Mouse (Mus musculus) intestine, embryonic 16.5 days (tissue): ENCODE results near the gene Sfxn2. TPM values are rescaled to one million over a fixed set of nuclear protein-coding genes. Genes with fewer than 3 reads are reported as not detected.

ENCODE experiments used
- ATAC-seq: fragments of 200-750 bp; cut with Nextera tagmentation; 2 replicates; pipeline ENCODE4 v1.8.0; 2017; ENCODE audit warnings: moderate TSS enrichment, moderate library complexity
- H3K27ac ChIP-seq: fragments of 300-500 bp; sonication (generic); 2 replicates; pipeline ENCODE4 v1.5.1; 2014; ENCODE audit warnings: mild to moderate bottlenecking, low read length
- H3K27me3 ChIP-seq: fragments of 300-500 bp; sonication (generic); replicated peaks from 2 replicates; pipeline ENCODE4 v1.6.1; 2014; ENCODE audit warnings: low read length, control low read depth, mixed read lengths; ENCODE audit not compliant: control insufficient read depth, insufficient read depth
- H3K36me3 ChIP-seq: fragments of 300-500 bp; sonication (generic); 2 replicates; pipeline ENCODE4 v1.6.1; 2014; ENCODE audit warnings: low read length, control low read depth; ENCODE audit not compliant: control insufficient read depth, insufficient read depth
- H3K4me1 ChIP-seq: fragments of 300-500 bp; sonication (generic); 2 replicates; pipeline ENCODE4 v1.6.1; 2014; ENCODE audit warnings: low read length, control low read depth, mixed read lengths; ENCODE audit not compliant: control insufficient read depth, insufficient read depth
- H3K4me2 ChIP-seq: fragments of 300-500 bp; sonication (generic); 2 replicates; pipeline ENCODE4 v1.6.1; 2014; ENCODE audit warnings: low read depth, low read length, control low read depth
- H3K4me3 ChIP-seq: fragments of 300-500 bp; sonication (generic); 2 replicates; pipeline ENCODE4 v1.5.1; 2014; ENCODE audit warnings: mild to moderate bottlenecking, low read length
- H3K9ac ChIP-seq: fragments of 300-500 bp; sonication (generic); 2 replicates; pipeline ENCODE4 v1.6.1; 2014; ENCODE audit warnings: low read depth, low read length
- H3K9me3 ChIP-seq: fragments of 300-500 bp; sonication (generic); 2 replicates; pipeline ENCODE4 v1.6.1; 2016; ENCODE audit warnings: low read length, control low read depth; ENCODE audit not compliant: control insufficient read depth
- whole genome bisulfite sequencing: fragments of 180-500 bp; shearing (Covaris S2); extraction: QIAGEN DNeasy Blood & Tissue Kit; methylation state at CpG from one replicate; pipeline ENCODE4 v1.1.7; 2014; 5-methylcytosine and 5-hydroxymethylcytosine counted together
- polyA plus RNA-seq: library from polyadenylated mRNA; unstranded; fragments of >200 nt; fragmentation: Nextera tagmentation; extraction: Ambion mirVana; gene quantifications from 2 replicates; pipeline ENCODE4 v1.2.1, GENCODE M21; 2015

Gene Sfxn2
- polyA plus RNA-seq, 1 experiment from 2014 or later = 18.1 TPM

DNA sequence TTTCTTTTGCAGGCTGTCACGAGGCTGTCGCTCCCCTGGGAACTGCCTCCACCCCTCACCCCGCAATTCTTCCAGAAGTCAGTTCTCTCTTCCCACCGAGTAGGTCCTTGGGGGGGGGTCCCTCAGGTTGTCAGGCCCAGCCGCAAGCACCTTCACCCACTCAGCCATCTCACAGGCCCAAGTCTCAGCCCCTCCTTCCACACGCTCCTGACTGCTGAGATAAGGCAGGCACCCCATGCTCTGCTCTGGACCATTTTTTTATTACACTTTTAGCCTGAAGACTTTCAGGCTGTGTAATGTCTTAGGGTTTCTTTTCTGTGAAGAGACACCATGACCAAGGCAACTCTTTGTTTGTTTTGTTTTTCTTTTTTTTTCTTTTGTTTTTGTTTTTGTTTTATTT lies 64.4 kb downstream of the Sfxn2 start:
- no peak for ATAC-seq
- Histone ChIP-seq H3K4me2 (no peak overlapping the region), H3K27me3 (no peaks in the 10 kb centered on the region), H3K4me3 (no peak overlapping the region), H3K9me3 (no peaks in the 10 kb centered on the region), H3K4me1 (peaks cover 42% of the 10 kb centered on the region), H3K9ac (no peak overlapping the region), H3K36me3 (0 out of 2 replicates have a peak, but pooled peaks cover 3% of the 10 kb centered on the region), H3K27ac (no peak overlapping the region)
- 84% methylated on average over 6 of the region's 6 CpGs for WGBS

DNA sequence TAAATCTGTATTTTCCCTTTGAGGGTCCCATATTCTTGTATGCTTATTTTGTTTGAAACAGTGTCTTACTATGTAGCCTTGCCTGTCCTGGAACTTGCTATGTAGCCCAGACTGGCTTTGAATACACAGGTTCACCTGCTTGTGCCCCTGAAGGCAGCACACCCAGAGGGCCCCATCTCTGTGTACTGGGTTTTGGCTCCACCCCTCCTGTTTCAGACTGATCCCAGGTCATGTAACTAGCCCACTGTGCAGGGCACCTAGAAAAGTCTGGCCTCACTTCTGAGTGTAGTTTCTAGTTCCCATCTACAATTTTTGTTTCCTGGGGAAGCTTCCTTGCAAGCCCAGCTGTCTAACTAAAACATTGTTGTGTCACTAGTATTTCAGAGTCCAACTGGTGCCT lies 65.9 kb downstream of the Sfxn2 start:
- ATAC-seq = no peak
- Histone ChIP-seq H3K9me3 (no peaks in the 10 kb centered on the region), H3K9ac (no peak overlapping the region), H3K36me3 (0 out of 2 replicates have a peak, but pooled peaks cover 3% of the 10 kb centered on the region), H3K4me2 (no peak overlapping the region), H3K27ac (no peak overlapping the region), H3K27me3 (no peaks in the 10 kb centered on the region), H3K4me1 (peaks cover 46% of the 10 kb centered on the region), H3K4me3 (no peak overlapping the region)

DNA sequence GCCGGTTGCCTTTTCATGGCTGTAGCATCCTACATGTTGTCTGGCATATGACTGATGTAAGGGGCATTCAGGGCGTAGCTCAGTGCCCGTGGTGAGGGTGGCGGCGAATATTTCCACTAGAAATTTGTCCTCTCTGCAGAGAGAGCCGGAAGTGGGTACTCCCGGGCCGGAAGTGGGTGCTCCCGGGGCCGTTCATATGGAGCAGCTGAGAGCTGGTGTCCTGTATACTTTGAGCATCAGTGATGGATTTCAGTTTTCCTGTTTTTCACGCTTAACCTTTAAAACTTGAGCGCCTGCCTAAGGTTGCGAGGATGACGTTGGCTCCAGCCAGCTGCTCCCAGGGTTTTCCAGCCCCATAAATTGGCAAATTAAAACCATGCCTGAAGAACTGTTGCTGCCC lies 66.3 kb downstream of the Sfxn2 start:
- WGBS = 81% methylated on average over 14 of the region's 14 CpGs
- ATAC-seq = no peak
- Histone ChIP-seq H3K36me3 (0 out of 2 replicates have a peak, but pooled peaks cover 3% of the 10 kb centered on the region), H3K4me2 (no peak overlapping the region), H3K9me3 (no peaks in the 10 kb centered on the region), H3K4me1 (peaks cover 46% of the 10 kb centered on the region), H3K27ac (no peak overlapping the region), H3K9ac (no peak overlapping the region), H3K4me3 (no peak overlapping the region), H3K27me3 (no peaks in the 10 kb centered on the region)

DNA sequence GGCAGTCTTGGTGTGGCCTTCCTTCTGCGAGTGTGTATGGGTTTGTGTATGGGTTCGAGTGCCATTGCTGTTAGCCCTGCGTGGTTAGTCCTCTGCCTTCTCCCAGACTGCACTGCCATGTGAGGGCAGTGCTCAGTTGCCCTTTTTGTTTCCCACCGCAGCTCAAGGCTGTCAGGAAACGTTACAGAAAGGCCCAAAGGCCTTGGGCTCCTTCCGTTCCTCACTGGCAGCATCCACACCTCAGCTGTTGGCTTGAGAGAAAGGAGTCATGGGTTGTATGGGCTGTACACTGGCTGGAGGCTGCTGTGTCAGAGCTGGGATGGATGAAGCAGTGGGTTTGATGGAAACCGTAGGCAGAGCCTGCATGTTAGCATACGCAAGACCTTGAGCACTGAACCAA lies 67.6 kb downstream of the Sfxn2 start:
- 0 out of 2 replicates have a peak, but pooled peaks cover 3% of the 10 kb centered on the region for H3K36me3 ChIP-seq
- H3K4me2 ChIP-seq = no peak overlapping the region
- WGBS = 82% methylated on average over 8 of the region's 8 CpGs
- H3K4me3 ChIP-seq = no peak overlapping the region
- 0 out of 2 replicates have a peak overlapping the region, but pooled peaks have one; percentile 2 for H3K9ac ChIP-seq
- no peaks in the 10 kb centered on the region for H3K27me3 ChIP-seq
- ATAC-seq = no peak
- H3K4me1 ChIP-seq = peaks cover 43% of the 10 kb centered on the region
- no peaks in the 10 kb centered on the region for H3K9me3 ChIP-seq
- H3K27ac ChIP-seq = peak overlapping the region; percentile 85; the same call in 1 of the 2 replicates

DNA sequence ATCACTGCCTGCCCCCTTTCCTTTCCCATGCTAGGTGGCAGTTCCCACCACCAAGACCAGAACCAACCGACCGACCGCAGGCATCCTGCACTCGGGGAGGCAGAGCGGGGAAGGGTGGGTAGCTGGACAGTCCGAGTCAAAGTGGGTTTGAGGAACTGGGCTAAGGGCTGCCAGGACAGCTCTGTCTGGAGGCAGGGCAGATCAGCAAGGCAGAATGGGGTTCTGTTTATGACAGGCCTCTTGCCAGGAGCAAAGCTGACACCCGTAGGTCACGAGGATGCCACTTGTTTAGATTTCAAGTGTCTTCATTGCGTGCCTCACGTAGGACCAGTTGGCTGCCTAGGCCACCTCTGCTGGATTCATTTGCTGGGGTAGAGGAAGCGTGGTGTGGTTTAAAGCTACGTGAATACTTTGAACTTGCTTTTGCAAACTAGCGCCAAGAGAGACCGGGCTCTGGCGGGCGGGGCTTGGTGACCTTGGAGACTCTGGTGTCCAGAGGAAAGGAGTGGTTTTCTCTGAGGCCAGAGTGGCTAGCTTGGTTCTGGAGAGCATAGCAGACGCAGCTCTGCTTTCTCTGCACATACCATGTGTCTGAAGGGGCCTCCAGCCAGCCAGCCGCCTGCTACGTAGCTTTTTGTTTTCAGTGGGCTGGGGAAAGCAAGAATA lies 68.4 kb downstream of the Sfxn2 start:
- peak; percentile 60 for ATAC-seq
- Histone ChIP-seq H3K27ac (peak overlapping the region; percentile 85), H3K27me3 (no peaks in the 10 kb centered on the region), H3K36me3 (0 out of 2 replicates have a peak, but pooled peaks cover 3% of the 10 kb centered on the region), H3K9me3 (no peaks in the 10 kb centered on the region), H3K4me3 (no peak overlapping the region; the same call in 1 of the 2 replicates), H3K9ac (peak overlapping the region; percentile 46), H3K4me2 (peak overlapping the region; percentile 37; the same call in 1 of the 2 replicates), H3K4me1 (peaks cover 35% of the 10 kb centered on the region)
- 31% methylated on average over 19 of the region's 19 CpGs for WGBS

DNA sequence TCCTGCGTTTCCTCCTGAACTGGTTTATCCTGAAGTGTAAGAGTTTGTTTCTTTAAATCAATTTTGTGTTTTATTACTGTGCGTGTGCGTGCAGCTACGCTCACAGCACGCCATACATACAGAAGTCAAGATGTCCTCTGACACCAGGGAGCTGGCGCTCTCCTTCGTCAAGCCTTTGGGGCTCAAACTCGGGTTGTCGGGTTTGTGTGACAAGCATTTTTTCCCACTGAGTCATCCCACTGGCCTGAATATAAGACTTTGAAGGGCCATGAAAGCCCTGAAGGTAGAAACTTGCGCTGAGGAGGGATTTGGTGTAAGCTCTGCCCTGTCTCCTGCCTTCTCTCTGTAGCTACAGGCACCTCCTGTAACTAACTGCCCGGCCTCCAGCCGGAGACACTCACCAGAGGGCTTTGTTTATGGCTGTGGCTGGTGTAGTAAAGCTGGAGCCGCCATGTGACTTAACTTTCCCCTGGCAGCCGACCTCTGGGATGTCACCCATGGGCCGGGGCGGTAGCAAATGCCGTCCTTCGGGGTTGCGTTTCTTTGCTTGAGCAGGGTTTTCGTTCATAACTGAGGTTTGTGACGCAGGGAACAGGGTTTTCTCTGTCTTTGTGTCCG lies 69.1 kb downstream of the Sfxn2 start:
- peak overlapping the region; percentile 46 for H3K9ac ChIP-seq
- peaks cover 5% of the 10 kb centered on the region; the same call in 1 of the 2 replicates for H3K36me3 ChIP-seq
- ATAC-seq = peak; percentile 33; the same call in 1 of the 2 replicates
- WGBS = 39% methylated on average over 22 of the region's 22 CpGs
- H3K4me2 ChIP-seq = peak overlapping the region; percentile 37; the same call in 1 of the 2 replicates
- H3K9me3 ChIP-seq = no peaks in the 10 kb centered on the region
- H3K27me3 ChIP-seq = no peaks in the 10 kb centered on the region
- H3K4me1 ChIP-seq = peaks cover 34% of the 10 kb centered on the region
- peak overlapping the region; percentile 85 for H3K27ac ChIP-seq
- H3K4me3 ChIP-seq = no peak overlapping the region; the same call in 1 of the 2 replicates

DNA sequence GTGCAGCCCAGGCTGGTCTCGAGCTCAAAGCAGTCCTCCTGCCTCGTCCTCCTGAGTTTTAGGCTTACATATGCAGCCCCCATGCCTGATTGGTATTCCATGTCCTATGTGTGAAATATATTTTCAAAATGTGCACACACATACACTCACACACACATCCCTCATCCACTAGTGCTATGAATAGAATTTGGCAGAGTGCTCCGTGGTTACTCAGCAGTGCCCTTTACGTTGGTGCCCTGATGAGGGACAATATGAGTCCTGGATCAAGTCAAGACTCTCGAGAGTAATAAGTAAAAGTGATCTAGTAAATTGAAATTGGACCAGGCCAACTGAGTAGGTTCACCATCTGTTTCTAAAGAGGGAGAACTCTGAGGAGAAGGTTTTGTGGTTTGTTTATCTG lies 70.1 kb downstream of the Sfxn2 start:
- no peak for ATAC-seq
- Histone ChIP-seq H3K4me1 (peaks cover 34% of the 10 kb centered on the region), H3K27ac (no peak overlapping the region)

DNA sequence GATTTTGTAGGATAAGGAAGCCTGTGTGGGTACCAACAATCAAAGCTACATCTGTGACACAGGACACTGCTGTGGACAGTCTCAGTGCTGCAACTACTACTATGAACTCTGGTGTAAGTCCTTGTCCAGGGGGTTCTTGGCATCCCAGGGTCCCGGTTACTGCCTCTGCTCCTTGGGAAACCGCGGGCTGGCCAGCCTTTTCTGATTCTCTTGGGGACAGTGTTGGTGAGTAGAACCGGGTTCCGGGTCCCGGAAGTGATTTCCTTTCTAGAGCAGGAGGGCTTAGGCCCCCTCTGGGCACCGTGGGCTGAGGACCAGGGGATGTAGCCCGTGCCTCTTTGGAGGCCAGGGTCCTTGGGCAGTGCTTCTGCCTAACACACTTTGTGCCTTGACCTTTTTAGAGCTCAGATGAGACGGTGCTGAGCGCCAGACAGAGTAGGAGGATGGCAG lies 71.2 kb downstream of the Sfxn2 start:
- H3K36me3 ChIP-seq = peaks cover 4% of the 10 kb centered on the region; the same call in 1 of the 2 replicates
- WGBS = 86% methylated on average over 10 of the region's 10 CpGs
- ATAC-seq = no peak
- no peak overlapping the region for H3K4me2 ChIP-seq
- no peaks in the 10 kb centered on the region for H3K9me3 ChIP-seq
- H3K4me1 ChIP-seq = peaks cover 33% of the 10 kb centered on the region
- 0 out of 2 replicates have a peak overlapping the region, but pooled peaks have one; percentile 21 for H3K27ac ChIP-seq
- no peak overlapping the region for H3K9ac ChIP-seq
- no peaks in the 10 kb centered on the region for H3K27me3 ChIP-seq
- no peak overlapping the region for H3K4me3 ChIP-seq

More for the DNA sequence above, 70.1 kb downstream of the Sfxn2 start:
- Histone ChIP-seq H3K4me3 (no peak overlapping the region), H3K27me3 (no peaks in the 10 kb centered on the region), H3K36me3 (peaks cover 7% of the 10 kb centered on the region; the same call in 1 of the 2 replicates), H3K4me2 (no peak overlapping the region), H3K9ac (no peak overlapping the region), H3K9me3 (no peaks in the 10 kb centered on the region)
- 74% methylated on average over 5 of the region's 5 CpGs for WGBS

DNA sequence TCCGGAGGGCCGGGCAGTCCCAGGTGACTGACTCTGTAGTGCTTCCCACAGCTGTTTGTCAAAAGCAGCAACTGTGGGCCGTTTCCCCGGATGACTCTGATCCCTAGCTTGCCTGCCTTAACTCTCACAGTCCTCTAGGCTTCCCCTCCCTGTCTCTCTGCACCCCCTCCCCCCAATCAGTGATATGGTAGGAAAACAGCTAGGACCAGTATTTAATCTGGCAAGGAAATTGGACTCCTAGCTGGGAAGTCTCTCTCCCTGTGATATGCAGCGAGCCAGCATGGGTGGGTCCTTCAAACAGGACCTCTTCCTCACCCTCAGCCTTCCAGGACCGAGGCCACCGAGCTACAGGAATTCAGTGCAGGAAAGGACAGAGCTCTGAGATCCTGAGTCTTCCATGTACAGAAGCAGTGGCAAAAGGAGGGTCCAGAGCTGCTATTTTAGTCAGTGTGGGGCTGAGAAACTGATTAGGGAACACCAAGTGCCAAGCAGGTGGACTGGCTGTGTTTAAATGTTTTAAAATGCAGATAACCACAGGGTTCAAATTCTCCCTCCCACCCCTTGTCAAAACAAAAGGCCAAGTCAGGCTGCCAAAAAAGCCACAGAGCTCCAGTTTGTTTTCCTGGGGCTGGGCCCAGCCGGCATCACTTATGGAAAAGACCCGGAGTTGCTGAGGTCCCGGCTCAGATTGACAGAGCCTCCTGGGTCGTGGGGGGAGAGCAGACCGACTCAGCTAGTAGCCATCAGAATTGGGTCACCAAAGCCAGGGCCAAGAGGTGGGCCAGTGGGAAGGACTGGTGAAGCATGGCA lies 71.8 kb downstream of the Sfxn2 start:
- Histone ChIP-seq H3K36me3 (peaks cover 4% of the 10 kb centered on the region; the same call in 1 of the 2 replicates), H3K4me1 (peaks cover 33% of the 10 kb centered on the region), H3K4me3 (no peak overlapping the region), H3K27me3 (no peaks in the 10 kb centered on the region), H3K9me3 (no peaks in the 10 kb centered on the region), H3K27ac (0 out of 2 replicates have a peak overlapping the region, but pooled peaks have one; percentile 21), H3K9ac (no peak overlapping the region), H3K4me2 (no peak overlapping the region)
- 42% methylated on average over 12 of the region's 12 CpGs for WGBS
- peak; percentile 24; the same call in 1 of the 2 replicates for ATAC-seq
